ENCODE assay signal across 18 mouse cellular contexts in genomic region chr6:75782680-75783079, GRCm38 (mm10).
DNase-seq lines count a peak whose midpoint lies in the region; ATAC-seq and TF ChIP-seq lines count a peak whose summit lies in the region.
"Had no signal": no experiment of that assay in that cellular context is flagged by ENCODE, and none has a peak within 500 bp of the region (broad histone marks: within the 10 kb centered on the region; RNA-seq: fewer than 3 reads in every experiment).

No protein-coding gene starts in this region.

- no peaks in the 10 kb centered on the region for H3K9me3 ChIP-seq in heart, postnatal 0 days (replicated peaks; ENCODE audit: control insufficient read depth, low read length)
- H3K9me3 ChIP-seq in midbrain, embryonic 11.5 days (ENCODE audit: control insufficient read depth, low read length): no peaks in the 10 kb centered on the region
- no peaks in the 10 kb centered on the region for H3K9me3 ChIP-seq in midbrain, embryonic 14.5 days (ENCODE audit: control insufficient read depth, low read length)
- no peaks in the 10 kb centered on the region for H3K9me3 ChIP-seq in embryonic facial prominence, embryonic 13.5 days
- H3K9me3 ChIP-seq: stomach, embryonic 15.5 days had no signal

- TF ChIP-seq EP300 in heart, postnatal 0 days (IDR thresholded peaks at IDR 0.05; ENCODE audit: low read depth): no peak

- intact Hi-C loops in gastrocnemius, postnatal 14 days (cut with DNase I; ENCODE audit: low total_unique reads): no loop called here

- H3K36me3 ChIP-seq in heart, postnatal 0 days (replicated peaks; ENCODE audit: control insufficient read depth, insufficient read depth, low read length): no peaks in the 10 kb centered on the region
- H3K36me3 ChIP-seq in midbrain, embryonic 11.5 days (ENCODE audit: control insufficient read depth, insufficient read depth, low read length): no peaks in the 10 kb centered on the region
- no peaks in the 10 kb centered on the region for H3K36me3 ChIP-seq in midbrain, embryonic 14.5 days (ENCODE audit: control insufficient read depth, insufficient read depth, low read length)
- no peaks in the 10 kb centered on the region for H3K36me3 ChIP-seq in embryonic facial prominence, embryonic 13.5 days
- H3K36me3 ChIP-seq: stomach, embryonic 15.5 days had no signal

- no peak for ATAC-seq in heart, postnatal 0 days (ENCODE audit: insufficient read depth, low read depth)
- peak; percentile 62; the same call in 1 of the 2 replicates for ATAC-seq in midbrain, embryonic 11.5 days (ENCODE audit: low FRiP score)
- ATAC-seq in midbrain, embryonic 14.5 days (ENCODE audit: low FRiP score, low TSS enrichment): no peak
- ATAC-seq in embryonic facial prominence, embryonic 13.5 days (ENCODE audit: insufficient number of reproducible peaks, insufficient read depth, low FRiP score, low TSS enrichment, low read depth): no peak
- ATAC-seq: activated CD4-positive, CD25-positive, alpha-beta regulatory T cell, adult 4 months had no signal

- H3K27me3 ChIP-seq in heart, postnatal 0 days (ENCODE audit: control insufficient read depth, insufficient read depth, low read length): no peaks in the 10 kb centered on the region
- H3K27me3 ChIP-seq in midbrain, embryonic 11.5 days (ENCODE audit: control insufficient read depth, insufficient read depth, low read length): no peaks in the 10 kb centered on the region
- H3K27me3 ChIP-seq in midbrain, embryonic 14.5 days (ENCODE audit: control insufficient read depth, insufficient read depth, low read length): no peaks in the 10 kb centered on the region
- H3K27me3 ChIP-seq in embryonic facial prominence, embryonic 13.5 days: no peaks in the 10 kb centered on the region
- H3K27me3 ChIP-seq: stomach, embryonic 15.5 days had no signal

- H3K9ac ChIP-seq in heart, postnatal 0 days (replicated peaks; ENCODE audit: low read depth, low read length): no peak overlapping the region
- no peak overlapping the region for H3K9ac ChIP-seq in midbrain, embryonic 11.5 days (ENCODE audit: low read length)
- no peak overlapping the region for H3K9ac ChIP-seq in midbrain, embryonic 14.5 days (replicated peaks; ENCODE audit: low read length)
- no peak overlapping the region for H3K9ac ChIP-seq in embryonic facial prominence, embryonic 13.5 days
- H3K9ac ChIP-seq: stomach, embryonic 15.5 days had no signal

- no peak overlapping the region for H3K27ac ChIP-seq in heart, postnatal 0 days (ENCODE audit: low read depth)
- H3K27ac ChIP-seq in midbrain, embryonic 11.5 days (ENCODE audit: low read depth, low read length): no peak overlapping the region
- H3K27ac ChIP-seq in midbrain, embryonic 14.5 days (replicated peaks; ENCODE audit: low read depth, low read length): no peak overlapping the region
- no peak overlapping the region for H3K27ac ChIP-seq in embryonic facial prominence, embryonic 13.5 days
- H3K27ac ChIP-seq: stomach, embryonic 15.5 days had no signal

- H3K4me3 ChIP-seq in heart, postnatal 0 days (ENCODE audit: low read depth, low read length): no peak overlapping the region
- H3K4me3 ChIP-seq in midbrain, embryonic 11.5 days (ENCODE audit: low read depth, low read length): no peak overlapping the region
- H3K4me3 ChIP-seq in midbrain, embryonic 14.5 days (replicated peaks; ENCODE audit: low read depth, low read length): no peak overlapping the region
- no peak overlapping the region for H3K4me3 ChIP-seq in embryonic facial prominence, embryonic 13.5 days
- H3K4me3 ChIP-seq: stomach, embryonic 15.5 days had no signal

- no peaks in the 10 kb centered on the region for H3K4me1 ChIP-seq in heart, postnatal 0 days (ENCODE audit: control insufficient read depth, insufficient read depth)
- no peaks in the 10 kb centered on the region for H3K4me1 ChIP-seq in midbrain, embryonic 11.5 days (ENCODE audit: control insufficient read depth, insufficient read depth, low read length)
- no peaks in the 10 kb centered on the region for H3K4me1 ChIP-seq in midbrain, embryonic 14.5 days (ENCODE audit: control insufficient read depth, insufficient read depth, low read length)
- no peaks in the 10 kb centered on the region for H3K4me1 ChIP-seq in embryonic facial prominence, embryonic 13.5 days
- H3K4me1 ChIP-seq: stomach, embryonic 15.5 days had no signal

- WGBS in heart, postnatal 0 days: 46% methylated on average over 20 of the region's 20 CpGs
- 58% methylated on average over 20 of the region's 20 CpGs for WGBS in midbrain, embryonic 11.5 days
- WGBS in midbrain, embryonic 14.5 days: 53% methylated on average over 20 of the region's 20 CpGs
- 54% methylated on average over 20 of the region's 20 CpGs for WGBS in embryonic facial prominence, embryonic 13.5 days

- TF ChIP-seq CTCF in heart, postnatal 0 days (IDR thresholded peaks at IDR 0.05; ENCODE audit: low read depth): no peak

- peak; percentile 2 for DNase-seq in gastrocnemius, postnatal 14 days
- DNase-seq in gastrocnemius, postnatal 4 days (ENCODE audit: low spot score in 2 of 2): no peak
- no peak for DNase-seq in heart, postnatal 0 days (ENCODE audit: low spot score)
- no peak for DNase-seq in heart, adult 11 months
- DNase-seq in midbrain, embryonic 11.5 days (ENCODE audit: low spot score, missing footprints): no peak
- DNase-seq in midbrain, embryonic 14.5 days: no peak
- DNase-seq in cerebellum, adult 8-10 months: no peak
- DNase-seq: adrenal gland, postnatal 14 days; cerebellum, adult 11-12 months; cerebellum, postnatal 36 days; gastrocnemius, postnatal 10 days; kidney, adult 18-20 months; kidney, postnatal 36 days; lung, adult 18-20 months; right cerebral cortex, postnatal 14 days had no signal

- H3K4me2 ChIP-seq in heart, postnatal 0 days (ENCODE audit: low read depth, low read length): peak overlapping the region; percentile 34; the same call in 1 of the 2 replicates
- no peak overlapping the region for H3K4me2 ChIP-seq in midbrain, embryonic 11.5 days
- no peak overlapping the region for H3K4me2 ChIP-seq in midbrain, embryonic 14.5 days (ENCODE audit: low read length)
- H3K4me2 ChIP-seq in embryonic facial prominence, embryonic 13.5 days: peak overlapping the region; percentile 35
- H3K4me2 ChIP-seq: stomach, embryonic 15.5 days had no signal

Comparison
In these comparisons a context has a peak if more than half of its experiments do, and no peak if none do; other contexts are left out.
1. H3K4me2 ChIP-seq: peak in heart, postnatal 0 days (single experiment) and embryonic facial prominence, embryonic 13.5 days (single experiment); none in midbrain, embryonic 11.5 days (single experiment) and midbrain, embryonic 14.5 days (single experiment).